Mouse (Mus musculus): Measurements from ENCODE around the gene Vps9d1. TPM values are rescaled to one million over a fixed set of nuclear protein-coding genes. Genes with fewer than 3 reads are reported as not detected.
A peak's percentile ranks its signal among the peaks of the same experiment; 100 is the strongest.
"Not testable (repeated sequence)": the region's sequence is repeated elsewhere in the genome, so short reads cannot be mapped to it uniquely, and the experiment has no call there.

Gene Vps9d1
- polyA plus RNA-seq, 1 experiment from 2014 or later, result 57.7 TPM

- Histone ChIP-seq H3K4me1 (replicated peaks; ENCODE audit: control insufficient read depth, insufficient read depth, low read length) (peaks cover 17% of the 10 kb centered on the region; the same call in 1 of the 2 replicates), H3K9ac (no peak overlapping the region), H3K9me3 (ENCODE audit: control insufficient read depth, low read length) (no peaks in the 10 kb centered on the region), H3K27me3 (ENCODE audit: control insufficient read depth, insufficient read depth, low read length) (0 out of 2 replicates have a peak, but pooled peaks cover 10% of the 10 kb centered on the region), H3K4me3 (replicated peaks; ENCODE audit: low read length) (no peak overlapping the region), H3K36me3 (replicated peaks; ENCODE audit: control insufficient read depth, insufficient read depth) (peaks cover 17% of the 10 kb centered on the region), H3K27ac (no peak overlapping the region), H3K4me2 (replicated peaks) (no peak overlapping the region)
- DNase-seq (ENCODE audit: low spot score) (no peak), ATAC-seq (ENCODE audit: low FRiP score) (no peak)
- 51% methylated on average over 12 of the region's 13 CpGs for WGBS
Measured at GRCm38 (mm10) chr8:123233300-123233699, 20.8 kb downstream of the Vps9d1 start.

- no peak overlapping the region for H3K4me3 ChIP-seq (replicated peaks; ENCODE audit: low read length)
- H3K27ac ChIP-seq, result no peak overlapping the region
- 40% methylated on average over 7 of the region's 7 CpGs for WGBS
- ATAC-seq (ENCODE audit: low FRiP score), result no peak
- H3K9ac ChIP-seq, result no peak overlapping the region
- no peak for DNase-seq (ENCODE audit: low spot score)
- peaks cover 17% of the 10 kb centered on the region; the same call in 1 of the 2 replicates for H3K4me1 ChIP-seq (replicated peaks; ENCODE audit: control insufficient read depth, insufficient read depth, low read length)
- no peak overlapping the region for H3K4me2 ChIP-seq (replicated peaks)
- H3K27me3 ChIP-seq (ENCODE audit: control insufficient read depth, insufficient read depth, low read length), result 0 out of 2 replicates have a peak, but pooled peaks cover 10% of the 10 kb centered on the region
- H3K36me3 ChIP-seq (replicated peaks; ENCODE audit: control insufficient read depth, insufficient read depth), result peaks cover 25% of the 10 kb centered on the region
- no peaks in the 10 kb centered on the region for H3K9me3 ChIP-seq (ENCODE audit: control insufficient read depth, low read length)
Measured at GRCm38 (mm10) chr8:123232553-123232952, 21.6 kb downstream of the Vps9d1 start.

- Histone ChIP-seq H3K4me3 (replicated peaks; ENCODE audit: low read length) (no peak overlapping the region), H3K36me3 (replicated peaks; ENCODE audit: control insufficient read depth, insufficient read depth) (peaks cover 33% of the 10 kb centered on the region), H3K27me3 (ENCODE audit: control insufficient read depth, insufficient read depth, low read length) (0 out of 2 replicates have a peak, but pooled peaks cover 7% of the 10 kb centered on the region), H3K4me1 (replicated peaks; ENCODE audit: control insufficient read depth, insufficient read depth, low read length) (peaks cover 17% of the 10 kb centered on the region; the same call in 1 of the 2 replicates), H3K4me2 (replicated peaks) (no peak overlapping the region), H3K9ac (no peak overlapping the region), H3K9me3 (ENCODE audit: control insufficient read depth, low read length) (no peaks in the 10 kb centered on the region), H3K27ac (no peak overlapping the region)
- WGBS, result 50% methylated on average over 5 of the region's 5 CpGs
- DNase-seq (ENCODE audit: low spot score) (no peak), ATAC-seq (ENCODE audit: low FRiP score) (no peak)
Measured at GRCm38 (mm10) chr8:123231742-123232141, 22.4 kb downstream of the Vps9d1 start.

- ATAC-seq (ENCODE audit: low FRiP score); H3K4me3 ChIP-seq (replicated peaks; ENCODE audit: low read length); H3K27me3 ChIP-seq (ENCODE audit: control insufficient read depth, insufficient read depth, low read length); DNase-seq (ENCODE audit: low spot score); H3K9me3 ChIP-seq (ENCODE audit: control insufficient read depth, low read length); H3K9ac ChIP-seq; H3K27ac ChIP-seq; H3K4me2 ChIP-seq (replicated peaks): not testable (repeated sequence)
- peaks cover 15% of the 10 kb centered on the region for H3K4me1 ChIP-seq (replicated peaks; ENCODE audit: control insufficient read depth, insufficient read depth, low read length)
- peaks cover 36% of the 10 kb centered on the region for H3K36me3 ChIP-seq (replicated peaks; ENCODE audit: control insufficient read depth, insufficient read depth)
- 90% methylated on average over 9 of the region's 11 CpGs for WGBS
Measured at GRCm38 (mm10) chr8:123230326-123230725, 23.8 kb downstream of the Vps9d1 start.

GRCm38 (mm10) chr8:123228416-123228815, 25.7 kb downstream of the Vps9d1 start:
- DNase-seq (ENCODE audit: low spot score), result no peak
- peaks cover 17% of the 10 kb centered on the region for H3K4me1 ChIP-seq (replicated peaks; ENCODE audit: control insufficient read depth, insufficient read depth, low read length)
- H3K36me3 ChIP-seq (replicated peaks; ENCODE audit: control insufficient read depth, insufficient read depth), result peaks cover 36% of the 10 kb centered on the region
- H3K27ac ChIP-seq, result no peak overlapping the region
- WGBS, result 100% methylated on average over 1 of the region's 1 CpGs
- H3K9me3 ChIP-seq (ENCODE audit: control insufficient read depth, low read length), result no peaks in the 10 kb centered on the region
- no peak overlapping the region for H3K4me3 ChIP-seq (replicated peaks; ENCODE audit: low read length)
- no peak overlapping the region for H3K9ac ChIP-seq
- ATAC-seq (ENCODE audit: low FRiP score), result no peak
- no peaks in the 10 kb centered on the region for H3K27me3 ChIP-seq (ENCODE audit: control insufficient read depth, insufficient read depth, low read length)
- H3K4me2 ChIP-seq (replicated peaks), result no peak overlapping the region

- H3K4me1 ChIP-seq (replicated peaks; ENCODE audit: control insufficient read depth, insufficient read depth, low read length), result peaks cover 17% of the 10 kb centered on the region
- peak within 1 kb of the TSS; percentile 92 for H3K4me2 ChIP-seq (replicated peaks)
- peak within 1 kb of the TSS; percentile 89 for H3K9ac ChIP-seq
- ATAC-seq (ENCODE audit: low FRiP score), result peak; percentile 90
- no peaks in the 10 kb centered on the region for H3K27me3 ChIP-seq (ENCODE audit: control insufficient read depth, insufficient read depth, low read length)
- H3K9me3 ChIP-seq (ENCODE audit: control insufficient read depth, low read length), result no peaks in the 10 kb centered on the region
- peak; percentile 98 for DNase-seq (ENCODE audit: low spot score)
- H3K27ac ChIP-seq, result peak within 1 kb of the TSS; percentile 81
- peak within 1 kb of the TSS; percentile 70 for H3K4me3 ChIP-seq (replicated peaks; ENCODE audit: low read length)
- 4% methylated on average over 59 of the region's 59 CpGs for WGBS
- H3K36me3 ChIP-seq (replicated peaks; ENCODE audit: control insufficient read depth, insufficient read depth), result peaks cover 31% of the 10 kb centered on the region
Measured at GRCm38 (mm10) chr8:123224278-123225266, 29.6 kb downstream of the Vps9d1 start, which contains the start of gene Cdk10. Gene Cdk10, plus strand, starts transcription at chr8:123224842.

GRCm38 (mm10) chr8:123220917-123221316, 33.2 kb downstream of the Vps9d1 start:
- H3K4me2 ChIP-seq (replicated peaks), result no peak overlapping the region
- no peak for DNase-seq (ENCODE audit: low spot score)
- H3K4me3 ChIP-seq (replicated peaks; ENCODE audit: low read length), result no peak overlapping the region
- ATAC-seq (ENCODE audit: low FRiP score), result no peak
- H3K9ac ChIP-seq, result no peak overlapping the region
- H3K9me3 ChIP-seq (ENCODE audit: control insufficient read depth, low read length), result no peaks in the 10 kb centered on the region
- H3K4me1 ChIP-seq (replicated peaks; ENCODE audit: control insufficient read depth, insufficient read depth, low read length), result peaks cover 15% of the 10 kb centered on the region
- H3K36me3 ChIP-seq (replicated peaks; ENCODE audit: control insufficient read depth, insufficient read depth), result no peaks in the 10 kb centered on the region
- H3K27ac ChIP-seq, result no peak overlapping the region
- no peaks in the 10 kb centered on the region for H3K27me3 ChIP-seq (ENCODE audit: control insufficient read depth, insufficient read depth, low read length)
- WGBS, result 82% methylated on average over 1 of the region's 1 CpGs

- H3K4me1 ChIP-seq (replicated peaks; ENCODE audit: control insufficient read depth, insufficient read depth, low read length), result peaks cover 12% of the 10 kb centered on the region
- ATAC-seq (ENCODE audit: low FRiP score) (no peak), DNase-seq (ENCODE audit: low spot score) (no peak)
- no peak overlapping the region for H3K27ac ChIP-seq
- 79% methylated on average over 3 of the region's 3 CpGs for WGBS
- no peak overlapping the region for H3K4me3 ChIP-seq (replicated peaks; ENCODE audit: low read length)
- H3K9ac ChIP-seq, result no peak overlapping the region
- H3K4me2 ChIP-seq (replicated peaks), result no peak overlapping the region
- peaks cover 3% of the 10 kb centered on the region for H3K36me3 ChIP-seq (replicated peaks; ENCODE audit: control insufficient read depth, insufficient read depth)
- no peaks in the 10 kb centered on the region for H3K27me3 ChIP-seq (ENCODE audit: control insufficient read depth, insufficient read depth, low read length)
- no peaks in the 10 kb centered on the region for H3K9me3 ChIP-seq (ENCODE audit: control insufficient read depth, low read length)
Measured at GRCm38 (mm10) chr8:123215430-123215829, 38.7 kb downstream of the Vps9d1 start.

GRCm38 (mm10) chr8:123213118-123213772, 40.9 kb downstream of the Vps9d1 start:
- DNase-seq (ENCODE audit: low spot score), result no peak
- Histone ChIP-seq H3K4me1 (replicated peaks; ENCODE audit: control insufficient read depth, insufficient read depth, low read length) (peaks cover 12% of the 10 kb centered on the region), H3K9me3 (ENCODE audit: control insufficient read depth, low read length) (no peaks in the 10 kb centered on the region), H3K27ac (no peak overlapping the region), H3K9ac (peak overlapping the region; percentile 96), H3K4me2 (replicated peaks) (peak overlapping the region; percentile 78), H3K36me3 (replicated peaks; ENCODE audit: control insufficient read depth, insufficient read depth) (peaks cover 25% of the 10 kb centered on the region), H3K4me3 (replicated peaks; ENCODE audit: low read length) (peak overlapping the region; percentile 80), H3K27me3 (ENCODE audit: control insufficient read depth, insufficient read depth, low read length) (no peaks in the 10 kb centered on the region)
- WGBS, result 21% methylated on average over 22 of the region's 22 CpGs
- no peak; the same call in 1 of the 2 replicates for ATAC-seq (ENCODE audit: low FRiP score)
